Mouse (Mus musculus) ES-E14 (cell line): ENCODE results near the gene Gm10647. TPM values are rescaled to one million over a fixed set of nuclear protein-coding genes. Genes with fewer than 3 reads are reported as not detected.

Experiments
- DNase-seq: peaks from one replicate; pipeline ENCODE4 v3.0.0-alpha.2; 2013; ENCODE audit warnings: low read depth, low spot score
- H3K27ac ChIP-seq: 2 replicates; pipeline ENCODE4 v1.5.1; 2012; ENCODE audit warnings: low read depth, mild to moderate bottlenecking, low read length, moderate library complexity, mixed read lengths; ENCODE audit not compliant: poor library complexity, insufficient read depth, severe bottlenecking
- H3K36me3 ChIP-seq: 2 replicates; pipeline ENCODE4 v1.6.1; 2012; ENCODE audit warnings: mild to moderate bottlenecking, low read length, moderate library complexity, mixed read lengths; ENCODE audit not compliant: control insufficient read depth, poor library complexity, insufficient read depth, severe bottlenecking
- H3K4me1 ChIP-seq, 2 experiments: fragments of 150-350 bp in 1 of 2; sonication (generic) in 1 of 2; 2 replicates each; pipeline ENCODE4 v1.6.1; 2012; ENCODE audit warnings: low read length in 2 of 2, mild to moderate bottlenecking in 1 of 2, mixed read lengths in 1 of 2; ENCODE audit not compliant: control insufficient read depth in 2 of 2, insufficient read depth in 2 of 2, poor library complexity in 1 of 2
- H3K4me3 ChIP-seq, 2 experiments: fragments of 150-350 bp in 1 of 2; sonication (generic) in 1 of 2; 2 replicates each; pipeline ENCODE4 v1.5.1; 2012; ENCODE audit warnings: low read length in 2 of 2, low read depth in 1 of 2, mild to moderate bottlenecking in 1 of 2, mixed read lengths in 1 of 2; ENCODE audit not compliant: insufficient read depth in 1 of 2, poor library complexity in 1 of 2, severe bottlenecking in 1 of 2
- H3K9ac ChIP-seq: 2 replicates; pipeline ENCODE4 v1.6.1; 2012; ENCODE audit warnings: low read depth, mild to moderate bottlenecking, low read length, mixed read lengths; ENCODE audit not compliant: poor library complexity, insufficient read depth, severe bottlenecking
- H3K9me3 ChIP-seq: fragments of 150-350 bp; sonication (generic); 2 replicates; pipeline ENCODE4 v1.6.1; 2012; ENCODE audit warnings: low read depth, mild to moderate bottlenecking, low read length; ENCODE audit not compliant: control insufficient read depth, insufficient read depth
- CHD2 ChIP-seq: IDR thresholded peaks from 2 replicates; pipeline ENCODE4 v1.6.1; 2014; ENCODE audit warnings: mild to moderate bottlenecking, low read depth, low read length, inconsistent platforms
- HCFC1 ChIP-seq: IDR thresholded peaks from 2 replicates; pipeline ENCODE4 v1.6.1; 2012; ENCODE audit warnings: low read length, inconsistent platforms, borderline replicate concordance; ENCODE audit not compliant: insufficient read depth
- MAFK ChIP-seq: IDR thresholded peaks from 2 replicates; pipeline ENCODE4 v1.6.1; 2014; ENCODE audit warnings: mild to moderate bottlenecking, low read depth, low read length, inconsistent platforms; ENCODE audit not compliant: insufficient read depth
- ZC3H11A ChIP-seq: IDR thresholded peaks from 2 replicates; pipeline ENCODE4 v1.6.1; 2012; ENCODE audit warnings: low read depth, mild to moderate bottlenecking, inconsistent platforms, low read length, borderline replicate concordance
- ZNF384 ChIP-seq: IDR thresholded peaks from 2 replicates; pipeline ENCODE4 v1.6.1; 2012; ENCODE audit warnings: low read depth, low read length, inconsistent platforms
- in situ Hi-C, 2 experiments: fragments of 600-800 bp; cut with MboI; formaldehyde crosslinking; loops; one replicate each; pipeline ENCODE4 v1.15.1; 2025; ENCODE audit warnings: low sequenced_read_pairs in 2 of 2, inconsistent platforms in 1 of 2; ENCODE audit not compliant: unreplicated experiment in 2 of 2
- total RNA-seq: library from RNA; depleted of rRNA; stranded (reverse); fragments of 300-350 nt; gene quantifications from 2 replicates; pipeline ENCODE4 v1.2.3, GENCODE M21; 2012; rRNA removed

Gm10647 gene
- total RNA-seq = not detected in 2 replicates

DNA sequence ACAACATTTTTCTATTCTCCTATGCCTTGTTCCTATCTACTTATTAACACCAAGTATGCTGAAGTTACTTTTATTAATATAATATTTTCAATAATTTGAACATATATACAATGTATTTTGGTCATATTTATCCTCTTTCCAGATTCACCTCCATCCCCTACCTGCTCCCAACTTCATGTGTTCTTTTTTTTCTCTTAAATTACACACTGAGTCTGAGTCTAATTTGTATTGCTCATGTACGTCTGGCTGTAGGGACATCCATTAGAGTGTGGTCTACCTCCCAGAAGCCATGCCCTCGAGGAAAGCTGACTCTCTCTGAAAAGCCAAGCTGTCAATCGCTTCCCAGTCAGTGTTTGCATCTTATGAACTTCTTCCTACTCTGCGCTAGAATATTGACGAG, at the start of gene Gm10647:
Gm10647 (plus strand) TSS at position 301 of the 400 bp plus-strand sequence.
- Histone ChIP-seq H3K27ac (no peak within 1 kb of the TSS), H3K4me1 (peaks cover 2 to 3% of the 10 kb centered on the region in 2 experiments; a peak in 2 of 4 replicates), H3K9me3 (no peaks in the 10 kb centered on the region), H3K36me3 (no peaks in the 10 kb centered on the region), H3K9ac (no peak within 1 kb of the TSS), H3K4me3 (peak within 1 kb of the TSS in 1 of 2 experiments; percentile 98; a peak in 2 of 4 replicates)
- in situ Hi-C loops = no loop called here
- TF ChIP-seq ZC3H11A (no peak), ZNF384 (no peak), HCFC1 (no peak), MAFK (no peak), CHD2 (no peak)
- no peak for DNase-seq

- Histone ChIP-seq H3K4me3 (no peak overlapping the region), H3K27ac (no peak overlapping the region), H3K4me1 (no peaks in the 10 kb centered on the region), H3K9me3 (no peaks in the 10 kb centered on the region), H3K36me3 (no peaks in the 10 kb centered on the region), H3K9ac (no peak overlapping the region)
- in situ Hi-C loops = no loop called here
- TF ChIP-seq ZC3H11A (no peak), ZNF384 (no peak), MAFK (no peak), HCFC1 (no peak), CHD2 (no peak)
- no peak for DNase-seq
These were observed 48.4 kb upstream of the Gm10647 start for GRCm38 (mm10) chr9:66748390-66748789.

GRCm38 (mm10) chr9:66752849-66753248, 44.0 kb upstream of the Gm10647 start:
- Histone ChIP-seq H3K4me1 (no peaks in the 10 kb centered on the region), H3K27ac (no peak overlapping the region), H3K36me3 (no peaks in the 10 kb centered on the region), H3K4me3 (no peak overlapping the region), H3K9ac (no peak overlapping the region), H3K9me3 (no peaks in the 10 kb centered on the region)
- DNase-seq = no peak
- no peak for TF ChIP-seq HCFC1
- no peak for TF ChIP-seq CHD2
- TF ChIP-seq ZC3H11A = no peak
- TF ChIP-seq MAFK = no peak
- TF ChIP-seq ZNF384 = no peak
- in situ Hi-C loops = no loop called here

DNA sequence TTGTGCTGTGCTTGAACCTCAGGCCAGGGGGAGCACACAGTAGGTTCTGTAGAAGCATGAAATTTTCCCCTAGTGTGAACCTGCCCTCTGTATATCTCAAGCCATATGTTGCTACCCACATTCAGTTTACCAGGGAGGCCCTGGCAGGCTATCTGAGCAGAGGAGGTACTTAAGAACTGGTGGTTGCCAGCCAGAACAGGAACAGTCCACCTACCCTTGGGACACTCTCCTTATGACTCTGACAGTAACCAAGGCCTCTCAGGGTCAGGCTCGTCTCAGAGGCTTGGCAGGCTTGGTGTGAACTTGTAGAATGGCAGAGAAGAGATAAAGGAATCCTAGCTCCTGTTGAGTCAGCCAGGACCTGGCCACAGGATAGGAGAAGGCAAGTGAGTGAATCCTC, 35.8 kb upstream of the Gm10647 start:
- in situ Hi-C loops = no loop called here
- H3K4me1 ChIP-seq = no peaks in the 10 kb centered on the region
- no peak overlapping the region for H3K4me3 ChIP-seq
- no peak overlapping the region for H3K9ac ChIP-seq
- TF ChIP-seq CHD2 (no peak), ZC3H11A (no peak), ZNF384 (no peak), HCFC1 (no peak), MAFK (no peak)
- H3K9me3 ChIP-seq = no peaks in the 10 kb centered on the region
- no peak overlapping the region for H3K27ac ChIP-seq
- no peaks in the 10 kb centered on the region for H3K36me3 ChIP-seq
- no peak for DNase-seq

- Histone ChIP-seq H3K36me3 (no peaks in the 10 kb centered on the region), H3K27ac (no peak overlapping the region), H3K9me3 (no peaks in the 10 kb centered on the region), H3K4me1 (no peaks in the 10 kb centered on the region), H3K4me3 (no peak overlapping the region), H3K9ac (no peak overlapping the region)
- no peak for DNase-seq
- TF ChIP-seq ZNF384 (no peak), CHD2 (no peak), ZC3H11A (no peak), HCFC1 (no peak), MAFK (no peak)
- in situ Hi-C loops = no loop called here
These were observed 28.1 kb upstream of the Gm10647 start for GRCm38 (mm10) chr9:66768721-66769120.
